Mouse (Mus musculus) heart, postnatal 0 days (tissue): ENCODE results near the gene Adamtsl4.

Experiments
- CTCF ChIP-seq: IDR thresholded peaks from 2 replicates; pipeline ENCODE4 v1.5.1; 2016; ENCODE audit warnings: antibody characterized with exemption, control low read depth, low read depth
- EP300 ChIP-seq: IDR thresholded peaks from 2 replicates; pipeline ENCODE4 v1.6.1; 2016; ENCODE audit warnings: antibody characterized with exemption, low read depth

GRCm38 (mm10) chr3:95657711-95658110 is 30.0 kb downstream of the Adamtsl4 start:
- TF ChIP-seq CTCF (no peak), EP300 (no peak)
